Comparison of ENCODE assay signal across 9 mouse cellular contexts in genomic region chr6:49212141-49212540, GRCm38 (mm10). TPM values are rescaled to one million over a fixed set of nuclear protein-coding genes. Genes with fewer than 3 reads are reported as not detected.
DNase-seq lines count a peak whose midpoint lies in the region; ATAC-seq lines count a peak whose summit lies in the region.
"Had no signal": no experiment of that assay in that cellular context is flagged by ENCODE, and none has a peak within 500 bp of the region (broad histone marks: within the 10 kb centered on the region; RNA-seq: fewer than 3 reads in every experiment).

No protein-coding gene starts in this region.

- peak overlapping the region; percentile 92 for H3K4me2 ChIP-seq in heart, embryonic 15.5 days
- peak overlapping the region; percentile 90 for H3K4me2 ChIP-seq in hindbrain, embryonic 15.5 days
- peak overlapping the region; percentile 92 for H3K4me2 ChIP-seq in midbrain, embryonic 12.5 days (replicated peaks)

- H3K4me1 ChIP-seq in heart, embryonic 15.5 days (replicated peaks), result peaks cover 52% of the 10 kb centered on the region
- peaks cover 51% of the 10 kb centered on the region for H3K4me1 ChIP-seq in embryonic facial prominence, embryonic 10.5 days
- H3K4me1 ChIP-seq in hindbrain, embryonic 15.5 days (replicated peaks), result peaks cover 52% of the 10 kb centered on the region
- H3K4me1 ChIP-seq in midbrain, embryonic 12.5 days, result peaks cover 36% of the 10 kb centered on the region

- no peaks in the 10 kb centered on the region for H3K27me3 ChIP-seq in heart, embryonic 15.5 days
- no peaks in the 10 kb centered on the region for H3K27me3 ChIP-seq in embryonic facial prominence, embryonic 10.5 days (replicated peaks; ENCODE audit: low read depth, poor library complexity, severe bottlenecking)
- no peaks in the 10 kb centered on the region for H3K27me3 ChIP-seq in hindbrain, embryonic 15.5 days
- H3K27me3 ChIP-seq in midbrain, embryonic 12.5 days, result no peaks in the 10 kb centered on the region

- H3K9ac ChIP-seq in heart, embryonic 15.5 days, result no peak overlapping the region
- H3K9ac ChIP-seq in hindbrain, embryonic 15.5 days, result no peak overlapping the region
- H3K9ac ChIP-seq in midbrain, embryonic 12.5 days (replicated peaks), result peak overlapping the region; percentile 99

- no peaks in the 10 kb centered on the region for H3K36me3 ChIP-seq in heart, embryonic 15.5 days
- H3K36me3 ChIP-seq in embryonic facial prominence, embryonic 10.5 days (replicated peaks), result peaks cover 26% of the 10 kb centered on the region
- H3K36me3 ChIP-seq in hindbrain, embryonic 15.5 days, result no peaks in the 10 kb centered on the region
- H3K36me3 ChIP-seq in midbrain, embryonic 12.5 days, result peaks cover 10% of the 10 kb centered on the region; the same call in 1 of the 2 replicates

- intact Hi-C loops in gastrocnemius, postnatal 36 days (cut with DNase I), result no loop called here

- 19% methylated on average over 3 of the region's 4 CpGs for WGBS in heart, embryonic 15.5 days
- WGBS in embryonic facial prominence, embryonic 10.5 days, result 8% methylated on average over 4 of the region's 4 CpGs
- 19% methylated on average over 3 of the region's 4 CpGs for WGBS in hindbrain, embryonic 15.5 days
- WGBS in midbrain, embryonic 12.5 days, result 19% methylated on average over 2 of the region's 4 CpGs

- H3K9me3 ChIP-seq in heart, embryonic 15.5 days (replicated peaks), result no peaks in the 10 kb centered on the region
- no peaks in the 10 kb centered on the region for H3K9me3 ChIP-seq in embryonic facial prominence, embryonic 10.5 days
- H3K9me3 ChIP-seq in hindbrain, embryonic 15.5 days, result no peaks in the 10 kb centered on the region
- H3K9me3 ChIP-seq in midbrain, embryonic 12.5 days, result no peaks in the 10 kb centered on the region

- peak overlapping the region; percentile 97; the same call in 1 of the 2 replicates for H3K27ac ChIP-seq in heart, embryonic 15.5 days
- peak overlapping the region; percentile 99 for H3K27ac ChIP-seq in embryonic facial prominence, embryonic 10.5 days (replicated peaks)
- no peak overlapping the region for H3K27ac ChIP-seq in hindbrain, embryonic 15.5 days (replicated peaks)
- no peak overlapping the region for H3K27ac ChIP-seq in midbrain, embryonic 12.5 days (replicated peaks)

- H3K4me3 ChIP-seq in heart, embryonic 15.5 days, result peak overlapping the region; percentile 84; the same call in 1 of the 2 replicates
- H3K4me3 ChIP-seq in embryonic facial prominence, embryonic 10.5 days, result peak overlapping the region; percentile 100
- H3K4me3 ChIP-seq in hindbrain, embryonic 15.5 days, result no peak overlapping the region
- H3K4me3 ChIP-seq in midbrain, embryonic 12.5 days, result peak overlapping the region; percentile 98

- DNase-seq in heart, postnatal 4 days, result no peak
- DNase-seq in embryonic facial prominence, embryonic 10.5 days (ENCODE audit: low spot score), result peak; percentile 44
- DNase-seq in gastrocnemius, postnatal 36 days, result no peak
- no peak for DNase-seq in urinary bladder, adult 2 months (ENCODE audit: low spot score)

- ATAC-seq in heart, embryonic 15.5 days (replicated peaks; ENCODE audit: insufficient number of reproducible peaks, insufficient read depth, low FRiP score, low read depth), result no peak
- ATAC-seq in hindbrain, embryonic 15.5 days (ENCODE audit: low FRiP score, low read depth), result no peak
- ATAC-seq in midbrain, embryonic 12.5 days (ENCODE audit: low FRiP score, low read depth), result no peak
- ATAC-seq in erythroblast, adult 5-6 weeks (replicated peaks; ENCODE audit: low FRiP score, poor library complexity, severe bottlenecking), result no peak
- ATAC-seq: CD4-positive, CD25-positive, alpha-beta regulatory T cell, adult 4 months had no signal

RNA-seq across cellular contexts. Expression of gene Igf2bp3, which starts 2.6 kb away (rescaled TPM):
- 33.0 and 33.4 TPM in 2 replicates for polyA plus RNA-seq in heart, embryonic 15.5 days (2015; fragmentation: Nextera tagmentation; extraction: Ambion mirVana)
- 10 to 100 TPM; 17.2 to 18.5 TPM for total RNA-seq in heart, postnatal 4 days (2021)
- polyA plus RNA-seq in embryonic facial prominence, embryonic 10.5 days (2016; fragmentation: Nextera tagmentation; extraction: Ambion mirVana), result 159 TPM in 2 replicates
- 23.3 and 24.9 TPM in 2 replicates for polyA plus RNA-seq in hindbrain, embryonic 15.5 days (2015; fragmentation: Nextera tagmentation; extraction: Ambion mirVana)
- 114 and 122 TPM in 2 replicates for polyA plus RNA-seq in midbrain, embryonic 12.5 days (2016; fragmentation: Nextera tagmentation; extraction: Ambion mirVana)
- under 1 TPM; 0.08 to 0.20 TPM for total RNA-seq in gastrocnemius, postnatal 36 days (2021)
- polyA plus RNA-seq in urinary bladder, adult 2 months (2012; rRNA removed), result 1.7 and 2.2 TPM in 2 replicates
- not detected in 2 replicates for total RNA-seq in erythroblast, adult 5-6 weeks (2015; ENCODE audit: low replicate concordance)
- total RNA-seq in erythroblast, adult 5-6 weeks (2017; ENCODE audit: low replicate concordance), result not detected in 2 replicates

RNA-seq across cellular contexts. Expression of gene Tra2a, which starts 51.7 kb away (rescaled TPM):
- polyA plus RNA-seq in heart, embryonic 15.5 days (2015; fragmentation: Nextera tagmentation; extraction: Ambion mirVana), result 55.5 and 59.6 TPM in 2 replicates
- 10 to 100 TPM; 41.3 to 49.4 TPM for total RNA-seq in heart, postnatal 4 days (2021)
- 123 and 132 TPM in 2 replicates for polyA plus RNA-seq in embryonic facial prominence, embryonic 10.5 days (2016; fragmentation: Nextera tagmentation; extraction: Ambion mirVana)
- polyA plus RNA-seq in hindbrain, embryonic 15.5 days (2015; fragmentation: Nextera tagmentation; extraction: Ambion mirVana), result 105 and 111 TPM in 2 replicates
- 160 and 162 TPM in 2 replicates for polyA plus RNA-seq in midbrain, embryonic 12.5 days (2016; fragmentation: Nextera tagmentation; extraction: Ambion mirVana)
- total RNA-seq in gastrocnemius, postnatal 36 days (2021), result 10 to 100 TPM; 13.4 to 16.7 TPM
- 86.7 and 120 TPM in 2 replicates for polyA plus RNA-seq in urinary bladder, adult 2 months (2012; rRNA removed)
- 73.6 and 81.3 TPM in 2 replicates for total RNA-seq in erythroblast, adult 5-6 weeks (2015; ENCODE audit: low replicate concordance)
- total RNA-seq in erythroblast, adult 5-6 weeks (2017; ENCODE audit: low replicate concordance), result 56.5 and 90.1 TPM in 2 replicates

Comparison
In these comparisons a context has a peak if more than half of its experiments do, and no peak if none do; other contexts are left out.
1. H3K27ac ChIP-seq: peak in heart, embryonic 15.5 days (single experiment) and embryonic facial prominence, embryonic 10.5 days (single experiment); none in hindbrain, embryonic 15.5 days (single experiment) and midbrain, embryonic 12.5 days (single experiment).
2. Peak in every context shown above with its lines, with median percentiles within 50 percentile points of each other: H3K4me2 ChIP-seq.